Mouse (Mus musculus) heart, adult 2 months (tissue): ENCODE results near the gene 4930404H24Rik.

Experiments
- CTCF ChIP-seq: fragments of 200-600 bp; IDR thresholded peaks from 2 replicates; pipeline ENCODE4 v1.8.1; 2022; ENCODE audit warnings: antibody characterized with exemption, mild to moderate bottlenecking, moderate library complexity
- EP300 ChIP-seq: fragments of 200-500 bp; IDR thresholded peaks from 2 replicates; pipeline ENCODE4 v1.6.1; 2011; ENCODE audit warnings: low read depth, low read length, control low read depth; ENCODE audit not compliant: insufficient read depth
- POLR2A ChIP-seq: fragments of 200-500 bp; IDR thresholded peaks from 2 replicates; pipeline ENCODE4 v1.6.1; 2011; ENCODE audit warnings: mild to moderate bottlenecking, low read depth, low read length, control low read depth; ENCODE audit not compliant: insufficient read depth

DNA sequence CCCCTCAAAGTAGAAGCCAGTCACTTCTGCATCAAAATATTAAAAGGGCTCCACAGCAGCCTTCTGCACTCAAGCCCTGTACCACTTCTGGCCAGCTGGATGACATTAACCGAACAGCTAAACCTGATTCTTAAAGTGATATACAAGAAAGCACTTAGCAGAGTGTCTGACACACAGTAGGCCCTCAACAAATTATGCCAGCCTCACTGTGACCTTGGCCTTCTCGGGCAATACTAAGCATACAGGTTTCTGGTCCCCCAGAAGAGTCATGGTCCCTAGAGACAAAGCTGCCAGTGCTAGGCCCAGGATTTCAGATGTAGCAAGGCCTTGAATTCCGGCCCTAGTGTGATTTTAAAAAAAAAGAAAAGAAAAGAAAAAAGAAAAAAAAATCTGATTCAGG lies 46.3 kb downstream of the 4930404H24Rik start:
- TF ChIP-seq CTCF = no peak
- TF ChIP-seq EP300 = no peak
- no peak for TF ChIP-seq POLR2A
